Mouse (Mus musculus) megakaryocyte, embryonic 14.5 days (primary cell): Measurements from ENCODE around the gene Brat1.

Experiments used
- FLI1 ChIP-seq: IDR thresholded peaks from 2 replicates; pipeline ENCODE4 v1.6.1; 2012; ENCODE audit warnings: low read length, inconsistent platforms, mixed read lengths
- GATA1 ChIP-seq: IDR thresholded peaks from 3 replicates; pipeline ENCODE4 v1.6.1; 2012; ENCODE audit warnings: mixed read lengths, low read length, inconsistent platforms, borderline replicate concordance

GRCm38 (mm10) chr5:140674036-140674435, 30.8 kb upstream of the Brat1 start:
- TF ChIP-seq GATA1 = no peak
- no peak for TF ChIP-seq FLI1
